Mouse (Mus musculus): ENCODE measurements around the gene Syce1.

GRCm38 (mm10) chr7:140820173-140820572 lies 32.5 kb upstream of the Syce1 start:
- no peak for TF ChIP-seq CTCF (IDR thresholded peaks at IDR 0.05; ENCODE audit: extremely low read depth, insufficient read depth, low read length)
- TF ChIP-seq POLR2A (IDR thresholded peaks at IDR 0.05; ENCODE audit: extremely low read depth, insufficient read depth, low read length): no peak

All from cortical plate, adult 2 months (tissue).